Mouse (Mus musculus) cerebellum, postnatal 36 days (tissue): ENCODE measurements around the gene Gm49342.

Source experiments
- DNase-seq, 2 experiments: peaks; one replicate each; pipeline ENCODE4 v3.0.0; 2021 to 2022; ENCODE audit warnings: mixed read lengths in 2 of 2

Gm49342 gene

DNA sequence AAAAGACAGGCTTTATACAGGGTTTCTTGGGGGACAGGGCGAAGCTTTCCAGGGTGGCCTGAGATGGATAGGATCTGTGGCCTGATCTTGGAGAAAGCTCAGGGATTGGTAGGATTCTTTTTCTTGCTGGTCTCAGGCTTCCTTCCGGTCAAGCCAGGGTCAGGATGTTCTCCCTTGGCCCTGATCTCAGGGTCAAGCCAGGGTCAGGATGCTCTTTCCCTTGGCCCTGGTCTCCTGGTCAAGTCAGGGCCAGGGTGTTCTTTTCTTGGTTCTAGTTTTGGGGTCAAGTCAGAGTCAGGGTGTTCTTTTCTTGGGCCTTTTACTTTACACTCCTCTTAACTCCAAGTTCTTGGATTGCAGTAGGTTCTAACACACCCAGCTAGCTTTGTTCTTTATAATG is 43.4 kb downstream of the Gm49342 start:
- DNase-seq: no peak

DNA sequence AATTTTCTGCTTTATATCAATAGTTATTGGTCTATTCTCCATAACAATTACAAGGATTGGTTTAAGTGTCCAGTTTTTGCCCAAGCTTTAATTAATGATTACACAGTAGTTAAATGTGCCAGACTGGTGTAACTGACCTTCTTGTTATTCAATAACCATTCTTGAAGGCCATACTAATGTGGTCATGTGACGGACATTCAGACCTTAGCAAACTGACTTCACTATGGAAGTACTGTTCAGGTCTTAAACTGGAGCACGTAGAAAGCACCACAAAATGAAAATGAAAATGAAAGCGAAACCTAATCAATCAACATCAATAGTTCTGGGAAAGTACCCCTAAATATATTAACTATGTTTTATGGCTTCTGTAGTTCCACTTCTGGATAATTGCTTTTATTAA is 46.7 kb downstream of the Gm49342 start:
- DNase-seq: no peak

DNA sequence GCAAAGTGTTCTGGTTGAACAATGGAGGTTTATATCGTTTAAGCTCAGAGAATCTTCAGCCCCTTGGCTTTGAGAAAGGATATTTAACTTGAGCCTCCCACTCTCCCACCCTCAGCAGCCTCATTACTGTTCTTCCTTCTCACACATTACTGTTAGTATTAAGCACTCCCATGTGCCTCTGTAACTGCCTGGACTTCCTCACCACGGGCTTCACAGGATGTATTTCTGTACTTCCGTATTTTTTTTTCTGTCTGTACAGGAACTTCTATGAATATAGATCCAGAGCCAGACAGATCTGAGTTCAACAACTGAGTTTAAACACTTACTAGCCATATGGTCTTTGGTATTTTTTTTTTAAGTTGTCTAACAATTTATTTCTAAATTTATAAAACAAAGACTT is 52.8 kb downstream of the Gm49342 start:
- no peak for DNase-seq

DNA sequence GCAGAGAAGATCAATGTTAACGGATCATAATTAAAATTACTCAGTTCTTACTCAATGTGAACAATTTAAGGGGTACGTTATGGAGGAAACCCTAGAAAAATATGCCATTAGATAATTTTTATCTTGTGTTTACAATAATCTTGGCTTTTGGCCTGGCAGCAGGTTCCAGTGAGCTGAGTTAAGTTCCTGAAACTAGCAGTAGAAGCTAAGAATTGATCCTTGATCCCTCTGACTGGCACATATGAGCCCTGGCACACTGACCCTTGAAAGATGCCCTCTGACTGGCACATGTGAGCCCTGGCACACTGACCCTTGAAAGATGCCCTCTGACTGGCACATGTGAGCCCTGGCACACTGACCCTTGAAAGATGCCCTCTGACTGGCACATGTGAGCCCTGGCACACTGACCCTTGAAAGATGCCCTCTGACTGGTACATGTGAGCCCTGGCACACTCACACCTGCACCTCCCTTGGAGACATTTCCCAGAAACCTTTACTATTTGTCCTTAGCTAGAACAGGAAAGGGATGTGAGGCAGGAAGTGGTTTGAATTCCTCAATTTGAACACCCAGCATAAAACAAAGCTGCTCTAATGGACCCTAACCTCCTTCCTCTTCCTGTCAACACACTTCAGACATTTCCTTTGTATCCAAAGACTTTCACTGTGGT is 53.8 kb downstream of the Gm49342 start:
- no peak for DNase-seq

DNA sequence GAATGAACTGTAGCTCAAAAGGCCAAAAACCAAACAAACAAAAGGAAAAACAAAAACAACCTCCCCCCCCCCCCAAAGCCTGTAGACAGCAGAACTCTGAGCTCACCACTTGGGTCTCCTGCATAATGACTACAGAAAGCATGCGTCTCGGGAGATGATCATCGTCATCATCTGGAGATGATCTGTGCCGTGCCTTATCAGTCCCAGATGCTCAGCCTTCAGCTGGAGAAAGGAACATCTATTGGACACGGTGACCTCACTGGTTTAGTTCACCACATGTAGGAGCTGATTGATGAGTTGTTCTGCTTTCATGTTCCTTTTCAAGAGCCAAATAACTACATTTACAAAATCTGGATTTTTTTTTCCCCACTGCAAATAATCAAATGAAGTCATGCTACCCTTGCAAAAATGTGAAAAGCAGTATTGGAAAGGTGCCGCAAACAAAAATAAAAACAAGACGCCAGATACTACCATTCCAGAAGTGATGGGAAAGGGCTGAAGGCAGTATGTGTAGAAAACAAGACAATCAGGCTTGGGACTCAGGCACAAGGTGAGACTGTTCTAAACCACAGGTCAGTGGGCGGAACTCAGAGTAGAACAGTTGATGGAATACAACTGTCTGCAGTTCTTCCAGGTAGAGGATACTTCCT is 63.0 kb downstream of the Gm49342 start, which contains the start of gene Rnase10:
Gene Rnase10, plus strand, starts transcription at position 600 of the 650 bp plus-strand sequence.
- no peak for DNase-seq

DNA sequence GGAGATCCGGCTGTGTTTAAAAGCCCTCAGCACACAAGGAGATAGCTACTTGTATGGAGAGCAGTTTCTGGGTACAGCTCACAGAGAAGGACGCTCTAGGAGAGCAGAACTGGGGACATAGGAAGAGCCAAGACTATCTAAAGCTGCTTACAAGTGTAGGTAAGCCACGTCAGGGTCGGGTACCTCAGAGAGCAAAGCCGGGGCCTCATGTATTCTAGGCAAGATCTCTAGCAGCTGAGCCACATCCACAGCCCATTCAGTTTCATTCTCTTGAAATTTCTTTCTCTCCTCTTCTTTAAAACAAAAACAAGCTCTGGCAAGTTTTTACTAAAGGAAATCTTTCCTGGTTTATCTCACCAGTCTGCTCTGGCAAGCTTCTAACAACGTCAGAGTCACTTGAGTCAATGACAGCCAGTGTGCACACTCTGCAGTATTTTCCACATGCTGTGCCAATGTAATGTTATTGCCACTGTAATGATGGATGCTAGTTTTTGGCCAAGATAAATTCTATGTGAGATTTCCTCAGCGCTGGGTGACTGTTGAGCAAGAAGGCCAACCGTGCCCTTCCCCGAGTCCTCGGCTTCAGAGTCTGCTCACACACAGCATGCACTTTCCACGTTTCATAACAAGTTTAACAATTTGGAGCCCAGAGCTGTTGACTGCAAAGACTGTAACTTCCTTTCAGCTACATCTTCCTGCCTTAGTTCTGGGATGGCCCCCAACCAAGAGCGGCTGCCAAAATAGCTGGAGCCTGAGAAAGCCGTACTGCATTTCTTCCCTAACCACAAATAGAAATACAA is 63.8 kb downstream of the Gm49342 start:
- DNase-seq: no peak

DNA sequence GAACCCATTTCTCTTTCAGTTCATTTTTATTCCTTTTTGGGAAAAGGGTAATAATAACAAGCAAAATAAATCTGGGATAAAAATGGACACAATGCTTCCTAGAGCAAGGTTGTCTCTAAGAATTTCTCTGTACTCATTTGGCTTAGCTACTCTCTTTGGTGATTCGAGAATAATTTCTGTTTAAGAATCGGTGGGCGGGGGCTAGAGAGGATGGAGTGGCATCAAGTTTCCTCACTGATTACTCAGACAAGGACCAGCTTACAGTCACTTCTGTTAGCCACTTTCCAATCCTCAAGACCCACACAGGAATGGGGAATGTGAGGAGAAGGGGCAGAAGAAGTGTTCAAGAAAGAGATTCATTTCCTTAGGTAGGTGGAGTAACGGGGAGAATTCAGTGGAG is 64.5 kb downstream of the Gm49342 start:
- no peak for DNase-seq

DNA sequence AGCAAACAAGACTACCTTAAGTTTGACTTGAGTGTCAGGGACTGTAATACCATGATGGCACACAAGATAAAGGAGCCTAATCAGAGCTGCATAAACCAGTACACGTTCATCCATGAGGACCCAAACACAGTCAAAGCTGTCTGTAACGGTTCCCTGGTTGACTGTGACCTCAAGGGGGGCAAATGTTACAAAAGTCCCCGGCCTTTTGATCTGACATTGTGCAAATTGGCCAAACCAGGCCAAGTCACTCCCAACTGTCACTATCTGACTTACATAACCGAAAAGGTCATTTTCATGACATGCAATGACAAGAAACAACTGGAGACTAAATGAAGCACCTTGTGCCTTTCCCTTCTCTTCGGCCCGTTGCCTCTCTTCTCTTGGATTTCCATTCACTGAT is 65.3 kb downstream of the Gm49342 start:
- no peak for DNase-seq
